Mouse (Mus musculus) bone marrow, adult 2 months (tissue): ENCODE measurements around the gene Hoxd3.

Experiments
- CTCF ChIP-seq: fragments of 200-500 bp; IDR thresholded peaks from 2 replicates; pipeline ENCODE4 v1.5.1; 2011; ENCODE audit warnings: low read length, control low read depth; ENCODE audit not compliant: control insufficient read depth, insufficient read depth
- POLR2A ChIP-seq: fragments of 200-500 bp; IDR thresholded peaks from 2 replicates; pipeline ENCODE4 v1.6.1; 2011; ENCODE audit warnings: low read depth, mild to moderate bottlenecking, control low read depth, low read length, borderline replicate concordance; ENCODE audit not compliant: control insufficient read depth

GRCm38 (mm10) chr2:74676376-74677052 lies 35.2 kb upstream of the Hoxd3 start:
- TF ChIP-seq CTCF (no peak), POLR2A (no peak)
